Mouse (Mus musculus): Measurements from ENCODE around the gene Pfkl.
"Not testable (repeated sequence)": the region's sequence is repeated elsewhere in the genome, so short reads cannot be mapped to it uniquely, and the experiment has no call there.

Pfkl gene

DNA sequence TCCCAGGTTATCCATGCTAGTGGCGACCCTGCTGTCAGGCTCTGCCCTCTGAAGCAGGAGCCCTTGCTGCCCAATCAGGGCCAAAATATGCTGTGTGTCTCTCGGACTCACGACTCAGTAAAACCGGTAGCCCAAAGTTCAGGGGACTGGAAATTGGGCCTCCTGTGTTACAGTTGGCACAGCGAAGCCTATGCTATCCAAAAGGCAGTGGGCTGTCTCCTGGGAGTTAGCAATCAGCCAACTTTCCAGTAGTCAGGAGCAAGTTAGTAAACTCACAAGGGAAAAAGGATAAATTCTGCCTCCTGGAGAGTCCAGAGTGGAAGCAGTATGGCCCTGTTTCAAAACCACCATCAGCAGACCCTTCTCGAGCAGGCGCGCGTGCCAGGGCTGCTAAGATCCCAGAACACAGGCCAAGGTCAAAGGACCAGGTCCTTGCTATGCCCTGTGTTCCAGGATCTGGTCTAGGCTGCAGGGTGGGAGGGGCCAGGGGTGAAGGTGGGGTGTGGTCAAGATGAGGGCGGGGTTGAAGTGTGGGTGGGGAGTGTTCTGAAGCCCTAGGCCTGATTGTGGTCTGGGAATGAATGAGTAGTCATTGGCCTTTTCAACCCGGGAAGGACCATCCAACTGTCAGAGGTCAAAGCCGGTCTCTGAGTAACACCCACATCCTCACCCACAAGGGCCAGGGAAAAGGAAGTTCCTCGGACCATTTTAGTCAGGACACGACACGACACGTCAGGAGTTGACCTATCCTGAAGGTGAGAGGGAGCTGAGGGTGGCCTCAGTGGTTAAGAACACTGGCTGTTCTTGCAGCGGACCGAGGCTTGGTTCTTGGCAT is 3.0 kb upstream of the Pfkl start:
- no peak for DNase-seq (ENCODE audit: low spot score in 2 of 2)

DNA sequence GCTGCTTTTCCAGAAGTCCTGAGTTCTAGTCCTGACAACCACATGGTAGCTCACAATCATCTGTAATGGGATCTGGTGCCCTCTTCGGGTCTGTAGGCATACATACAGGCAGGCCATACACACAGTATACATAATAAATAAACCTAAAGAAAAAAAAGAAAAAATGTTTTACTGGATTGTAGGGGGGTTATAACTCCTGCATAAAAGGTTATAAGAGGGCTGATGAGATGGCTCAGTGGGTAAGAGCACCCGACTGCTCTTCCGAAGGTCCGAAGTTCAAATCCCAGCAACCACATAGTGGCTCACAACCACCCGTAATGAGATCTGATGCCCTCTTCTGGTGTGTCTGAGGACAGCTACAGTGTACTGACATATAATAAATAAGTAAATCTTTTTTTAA is 1.2 kb upstream of the Pfkl start:
- DNase-seq (ENCODE audit: low spot score in 2 of 2), result not testable (repeated sequence)

DNA sequence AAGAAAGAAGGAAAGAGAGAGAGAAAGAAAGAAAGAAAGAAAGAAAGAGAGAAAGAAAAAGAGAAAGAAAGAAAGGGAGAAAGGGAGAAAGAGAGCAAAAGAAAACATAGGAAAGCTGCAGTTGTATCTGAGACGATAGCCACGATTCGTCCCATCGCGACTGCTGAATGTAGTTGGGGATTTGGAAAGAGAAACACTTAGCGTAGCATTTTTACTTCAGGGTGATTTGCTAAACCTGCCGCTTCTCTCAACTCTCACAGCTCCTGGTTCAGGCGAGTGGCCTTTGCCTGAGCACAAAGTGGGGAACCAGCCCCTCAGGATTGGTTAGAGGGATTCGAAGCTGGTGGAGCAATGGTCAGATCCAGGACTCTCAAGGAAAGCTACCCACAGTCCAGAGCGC is 452 bp upstream of the Pfkl start:
- no peak for DNase-seq (ENCODE audit: low spot score in 2 of 2)

DNA sequence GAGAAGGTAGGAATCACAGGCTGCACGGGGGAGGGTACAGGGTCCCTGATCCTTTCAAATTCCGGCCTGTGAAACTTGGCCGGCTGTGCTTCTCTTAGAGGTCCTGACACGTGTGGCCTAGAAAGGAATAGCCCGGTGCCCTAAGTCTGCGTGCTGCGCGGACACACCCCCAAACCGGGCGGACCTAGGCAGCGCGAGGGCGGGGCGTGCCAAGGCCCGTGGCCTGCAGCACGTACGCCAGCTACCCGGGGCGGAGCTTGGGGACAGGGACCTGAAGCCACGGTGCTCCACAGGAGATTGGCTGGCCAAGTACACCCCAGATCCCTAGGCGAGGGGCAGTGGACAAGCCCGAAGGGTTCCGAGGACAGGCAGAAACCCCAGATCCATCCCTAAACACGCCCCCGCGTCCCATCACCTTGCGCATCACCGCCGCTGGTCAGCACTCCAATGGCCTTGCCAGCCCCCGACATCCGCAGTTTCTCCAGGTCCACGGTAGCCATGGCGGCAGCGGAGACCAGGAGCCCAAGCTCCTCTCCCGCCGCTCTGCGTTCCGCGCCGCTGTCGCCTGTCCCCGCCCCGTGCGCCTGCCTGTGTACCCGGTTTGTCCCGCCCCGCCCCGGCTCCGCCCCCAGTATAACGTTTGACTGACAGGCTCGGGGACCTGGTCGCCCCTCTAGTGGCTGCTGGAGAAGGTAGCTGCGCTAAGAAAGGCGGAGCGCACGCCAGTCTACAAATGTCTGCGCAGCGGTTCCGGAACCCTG is 519 bp downstream of the Pfkl start:
- DNase-seq (ENCODE audit: low spot score in 2 of 2), result peak; percentile 94 to 97

DNA sequence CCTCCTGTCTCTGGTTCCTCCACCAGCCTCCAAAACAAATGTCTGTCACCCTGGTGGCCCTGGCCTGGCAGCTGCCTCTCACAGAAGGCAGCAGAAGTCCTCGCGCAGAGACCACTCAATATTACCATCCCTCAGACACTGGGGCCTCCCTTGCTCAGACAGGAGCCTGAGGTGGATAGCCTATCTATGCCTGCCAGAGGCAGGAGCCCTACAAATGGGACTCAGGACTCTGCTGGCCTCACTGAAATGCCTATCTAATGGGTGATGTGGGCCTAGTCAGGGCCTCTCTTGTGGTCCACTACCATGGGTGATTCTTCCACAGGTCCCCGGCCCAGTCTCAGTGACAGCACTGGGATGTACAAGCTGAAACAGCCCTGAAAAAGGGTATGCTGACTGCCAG is 1.7 kb downstream of the Pfkl start:
- no peak for DNase-seq (ENCODE audit: low spot score in 2 of 2)

DNA sequence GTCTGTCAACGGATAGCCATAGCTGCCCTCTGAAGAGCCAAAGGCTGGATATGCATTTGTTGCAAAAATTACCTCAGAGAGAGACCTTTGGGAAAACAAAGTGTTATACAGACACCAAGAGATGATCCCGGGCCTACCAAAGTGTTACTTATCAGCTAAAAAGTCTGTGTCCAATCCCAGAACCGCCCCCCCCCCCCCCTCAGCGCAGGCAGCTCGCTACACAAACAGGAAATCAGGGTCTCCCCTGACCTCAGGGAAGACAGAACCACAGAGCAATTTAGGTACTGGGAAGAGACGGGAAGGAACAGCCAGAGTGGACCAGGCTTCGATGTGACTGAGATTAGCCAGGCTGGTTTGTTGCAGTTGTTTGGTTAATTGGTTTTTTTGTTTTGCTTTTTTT is 2.7 kb downstream of the Pfkl start:
- no peak for DNase-seq (ENCODE audit: low spot score in 2 of 2)

DNA sequence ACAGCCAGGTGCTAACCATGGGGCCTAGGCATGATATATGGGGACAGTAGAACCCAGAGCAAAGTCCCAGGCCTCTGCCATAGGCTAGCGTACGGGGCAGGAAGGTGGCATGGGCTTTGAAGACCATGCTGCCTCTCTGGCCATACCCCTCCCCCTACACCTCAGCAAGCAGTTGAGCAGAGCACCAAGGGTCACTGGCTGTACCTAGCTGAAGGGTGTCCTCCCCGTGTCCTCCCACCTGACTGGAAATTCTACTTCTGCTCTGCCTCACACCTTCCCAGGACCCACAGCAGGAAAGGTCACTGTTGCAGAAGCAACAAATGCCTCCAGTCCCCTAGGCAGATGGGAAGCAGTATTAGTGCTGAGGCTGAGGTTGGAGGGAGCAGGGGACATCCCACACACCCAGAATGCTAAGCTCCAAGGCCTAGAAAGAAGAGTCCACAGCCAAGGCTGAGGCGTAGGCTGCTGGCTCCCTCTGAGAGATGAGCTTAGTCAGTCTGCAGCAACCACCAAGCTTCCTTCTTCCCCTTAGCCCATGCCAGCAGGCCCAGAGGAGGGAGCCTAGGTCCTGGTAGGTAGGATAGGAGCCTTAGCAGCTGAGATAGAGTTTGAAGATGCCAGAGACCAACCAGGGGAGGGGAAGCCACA is 4.0 kb downstream of the Pfkl start:
- no peak for DNase-seq (ENCODE audit: low spot score in 2 of 2)

DNA sequence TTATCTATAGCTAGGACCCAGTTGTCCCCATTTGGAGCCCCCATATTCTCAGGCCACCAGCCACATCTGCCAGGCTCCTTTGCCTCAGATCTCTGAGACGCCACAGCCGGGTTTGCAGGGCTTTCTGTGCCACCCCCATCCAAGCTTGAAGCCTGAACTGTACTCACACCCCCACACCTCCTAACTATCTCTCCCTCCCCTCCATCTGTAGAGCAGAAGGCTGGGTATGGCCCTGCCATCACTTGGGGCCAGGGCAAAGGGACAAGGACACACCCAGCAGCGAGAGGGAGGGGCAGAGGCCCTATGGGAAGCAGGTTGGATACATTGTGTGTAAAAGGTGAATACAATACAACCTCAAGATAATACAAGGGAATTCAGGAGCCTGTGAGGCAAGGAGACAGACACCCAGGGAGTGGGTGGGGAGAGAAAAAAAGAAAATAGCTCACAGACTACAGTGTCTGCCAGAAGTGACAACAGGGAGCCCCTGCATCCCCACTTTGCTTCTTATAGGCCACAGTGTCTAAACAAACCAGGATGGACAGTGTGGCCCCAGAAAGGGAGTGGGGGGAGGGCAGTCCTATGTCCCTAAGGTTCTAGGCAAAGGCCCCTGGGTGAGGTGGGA is 5.3 kb downstream of the Pfkl start:
- no peak for DNase-seq (ENCODE audit: low spot score in 2 of 2)

DNA sequence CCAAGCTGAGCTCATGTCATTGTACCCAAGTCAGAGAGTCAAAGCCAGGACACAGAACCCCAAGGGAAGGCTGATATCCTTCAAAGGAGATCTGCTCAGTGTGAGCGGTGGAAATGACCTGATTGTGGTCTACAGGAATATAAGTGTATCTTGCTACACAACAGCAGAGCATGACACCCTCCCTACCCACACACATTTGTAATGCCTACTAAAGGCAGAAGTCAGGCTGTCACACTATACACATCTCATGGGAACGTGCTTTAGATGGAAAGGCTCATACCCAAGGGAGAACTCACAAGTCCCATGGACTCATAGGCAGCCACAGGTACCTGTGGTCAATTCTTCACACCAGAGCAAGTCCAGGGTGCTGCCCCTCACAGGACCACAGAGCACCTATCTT is 7.6 kb downstream of the Pfkl start:
- DNase-seq (ENCODE audit: low spot score in 2 of 2), result no peak

DNA sequence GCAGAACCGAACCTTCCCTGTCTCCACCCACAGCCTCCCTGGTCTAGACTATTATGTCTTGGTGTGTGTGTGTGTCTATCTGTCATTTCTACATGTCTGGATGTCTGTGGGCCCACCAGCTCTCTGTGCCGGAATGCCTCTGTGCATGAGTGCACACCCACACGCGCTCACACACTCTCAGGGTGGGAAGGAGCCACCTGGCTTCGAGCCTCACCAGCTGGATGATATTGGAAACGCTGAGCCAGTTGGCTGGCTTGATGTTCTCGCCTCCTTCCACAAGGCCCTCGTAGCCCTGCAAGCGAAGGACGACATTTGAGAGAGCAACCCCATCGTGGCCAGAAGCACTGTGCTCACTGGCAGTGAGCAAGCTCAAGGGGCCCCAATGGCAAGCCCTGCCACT is 8.1 kb downstream of the Pfkl start:
- DNase-seq (ENCODE audit: low spot score in 2 of 2), result no peak

DNA sequence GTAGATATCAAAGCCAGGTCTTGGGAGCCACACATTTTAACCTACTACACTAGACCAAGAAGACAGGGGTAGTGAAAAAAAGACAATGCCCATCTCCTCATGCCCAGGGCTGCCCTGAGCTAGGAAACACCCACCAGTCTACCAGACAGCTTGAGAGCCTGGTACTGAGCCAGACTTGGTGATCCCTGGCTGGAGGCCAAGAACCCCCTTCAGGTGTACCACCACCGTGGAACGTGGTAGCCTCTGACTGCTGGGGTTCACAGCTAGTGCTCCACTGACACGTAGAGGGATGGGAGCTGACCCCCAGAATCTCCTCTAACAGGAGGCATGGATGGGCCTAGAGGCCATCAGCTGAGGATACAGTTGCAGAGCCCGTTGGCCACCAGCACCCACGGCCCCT is 9.7 kb downstream of the Pfkl start:
- no peak for DNase-seq (ENCODE audit: low spot score in 2 of 2)

DNA sequence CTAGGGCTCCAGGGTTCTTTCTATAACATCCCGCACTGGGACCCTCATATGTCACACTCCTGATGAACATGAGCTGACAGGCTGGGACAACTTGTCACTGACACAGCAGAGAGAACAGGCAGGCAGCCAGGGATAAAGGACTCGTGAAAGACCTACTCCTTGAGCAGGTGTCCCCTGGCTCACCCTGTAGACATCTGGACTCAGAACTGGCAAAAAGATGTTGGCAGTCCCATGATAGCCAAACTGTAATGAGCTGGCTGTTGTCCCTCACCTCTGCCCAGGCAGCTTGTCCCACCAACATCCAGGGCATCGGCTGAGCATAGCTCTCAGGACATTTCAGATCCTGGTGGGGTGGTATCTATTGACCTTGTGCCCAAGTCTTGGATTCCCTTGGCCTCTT is 14.2 kb downstream of the Pfkl start:
- no peak for DNase-seq (ENCODE audit: low spot score in 2 of 2)

DNA sequence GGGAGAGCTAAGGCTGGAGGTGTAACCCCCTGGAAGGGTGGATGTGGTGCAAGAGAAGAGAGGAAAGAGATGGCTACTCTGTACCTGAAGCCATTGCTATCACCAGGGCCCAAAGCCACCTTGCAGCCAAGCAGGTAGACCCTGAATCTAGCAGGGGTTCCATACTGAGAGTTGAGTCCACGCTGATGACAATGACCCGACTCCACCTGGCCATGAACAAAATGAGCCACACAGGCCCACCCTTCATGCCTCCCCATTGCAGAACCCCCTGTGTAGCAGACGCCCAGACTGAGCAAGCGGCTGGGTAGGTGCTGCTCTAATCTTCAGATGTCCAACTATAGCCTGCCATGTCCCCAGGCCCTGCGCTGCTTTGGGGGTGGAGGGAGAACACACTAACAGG is 24.1 kb downstream of the Pfkl start:
- DNase-seq (ENCODE audit: low spot score in 2 of 2), result no peak

DNA sequence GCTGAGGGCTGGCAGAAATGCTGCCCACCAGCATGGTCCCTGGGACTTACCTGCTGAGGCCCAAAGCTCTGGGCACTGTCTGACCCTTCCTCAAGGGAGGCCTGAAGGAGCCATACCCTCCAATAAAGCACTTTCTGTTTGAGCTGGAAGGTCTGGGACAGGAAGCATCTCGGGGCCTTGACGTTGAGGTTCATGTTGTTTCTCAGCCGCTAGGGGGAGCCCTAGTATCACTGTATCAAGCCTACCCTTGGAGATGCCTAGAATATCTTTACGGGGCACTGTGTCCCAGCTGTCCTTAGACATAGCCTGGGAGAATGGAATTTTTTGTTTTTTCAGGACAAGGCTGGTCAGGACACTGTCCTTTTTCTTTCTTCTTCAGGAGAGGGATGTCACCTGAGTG is 25.2 kb downstream of the Pfkl start:
- DNase-seq (ENCODE audit: low spot score in 2 of 2), result peak; percentile 27 to 78

DNA sequence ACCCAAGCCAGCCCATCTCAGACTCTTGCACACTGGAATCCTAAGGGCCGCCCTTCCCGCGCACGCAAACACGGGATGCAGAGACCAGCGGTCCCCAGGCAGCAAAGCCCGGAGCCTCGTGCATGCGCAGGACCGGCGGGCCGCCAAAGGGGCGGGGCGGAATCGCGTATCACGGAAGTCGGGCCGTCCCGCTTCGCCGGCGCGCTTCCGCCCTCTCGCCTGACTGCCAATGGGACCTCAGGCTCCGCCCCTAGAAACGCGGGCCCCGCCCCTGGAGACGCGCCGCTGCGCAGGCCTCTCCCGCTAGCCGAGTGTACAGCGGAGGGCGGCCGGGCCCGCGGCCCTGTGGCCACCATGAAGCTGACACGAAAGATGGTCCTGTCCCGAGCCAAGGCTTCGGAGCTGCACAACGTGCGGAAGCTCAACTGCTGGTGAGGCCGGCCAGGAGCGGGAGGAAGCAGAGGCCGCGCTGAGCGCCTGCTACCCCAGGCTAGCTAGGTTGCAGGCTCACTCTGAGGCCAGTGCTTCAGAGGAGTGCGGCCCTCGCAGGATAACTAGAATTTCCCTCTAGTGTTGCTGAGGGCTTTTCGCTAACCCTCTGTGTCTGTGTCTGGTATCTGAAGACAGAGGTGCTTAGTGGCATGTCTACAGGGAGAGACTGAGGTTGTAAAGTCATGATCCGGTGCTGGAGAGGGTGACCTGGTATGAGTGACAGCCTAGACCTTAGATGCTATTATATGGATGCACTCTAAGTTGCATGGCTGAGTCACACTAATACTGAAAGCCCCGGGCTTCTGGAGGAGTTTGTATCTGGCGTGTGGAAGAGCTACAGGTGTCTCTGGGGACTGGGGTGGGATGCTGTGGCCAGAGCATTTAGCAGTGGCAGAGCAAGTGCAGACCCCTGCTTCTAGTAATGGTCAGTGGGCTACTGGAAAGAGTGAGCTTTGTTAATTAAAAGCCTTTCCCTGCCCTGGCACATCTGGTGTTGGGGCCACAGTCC is 31.2 kb downstream of the Pfkl start, which contains the start of gene 1810043G02Rik:
Gene 1810043G02Rik, plus strand, starts transcription at position 174 of the 1,000 bp plus-strand sequence.
- peak; percentile 97 to 99 for DNase-seq (ENCODE audit: low spot score in 2 of 2)

DNA sequence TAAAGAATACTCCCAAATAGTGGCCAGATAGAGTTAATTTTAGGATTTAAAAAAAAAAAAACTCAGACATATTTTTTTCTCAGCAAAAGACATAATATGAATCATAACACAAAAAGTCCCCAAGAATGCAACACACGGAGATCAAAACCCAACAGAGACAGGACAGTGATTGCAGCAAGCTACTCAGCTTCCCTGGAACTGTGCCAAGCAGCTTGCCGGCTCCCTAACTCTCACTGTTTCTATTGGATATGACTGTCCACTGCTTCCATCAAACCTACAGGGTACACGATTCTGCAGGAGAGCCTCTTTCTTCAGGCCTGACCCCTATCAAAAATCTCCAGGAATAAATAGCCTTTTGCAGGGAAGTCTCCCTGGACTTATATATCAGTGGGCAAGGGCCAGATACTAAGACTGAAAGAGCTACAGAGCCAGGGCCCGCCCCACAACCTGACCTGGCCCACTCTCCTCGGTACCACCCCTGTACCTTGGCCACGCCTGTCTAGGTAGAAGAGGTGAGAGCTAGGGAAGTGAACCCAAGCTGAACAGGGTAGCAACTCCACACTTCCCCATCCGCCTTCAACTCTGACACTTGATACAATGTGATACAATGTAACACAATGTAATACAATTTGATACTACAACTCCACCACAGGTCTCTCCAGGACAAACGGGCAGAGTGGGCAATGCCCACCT is 33.3 kb downstream of the Pfkl start:
- no peak for DNase-seq (ENCODE audit: low spot score in 2 of 2)

DNA sequence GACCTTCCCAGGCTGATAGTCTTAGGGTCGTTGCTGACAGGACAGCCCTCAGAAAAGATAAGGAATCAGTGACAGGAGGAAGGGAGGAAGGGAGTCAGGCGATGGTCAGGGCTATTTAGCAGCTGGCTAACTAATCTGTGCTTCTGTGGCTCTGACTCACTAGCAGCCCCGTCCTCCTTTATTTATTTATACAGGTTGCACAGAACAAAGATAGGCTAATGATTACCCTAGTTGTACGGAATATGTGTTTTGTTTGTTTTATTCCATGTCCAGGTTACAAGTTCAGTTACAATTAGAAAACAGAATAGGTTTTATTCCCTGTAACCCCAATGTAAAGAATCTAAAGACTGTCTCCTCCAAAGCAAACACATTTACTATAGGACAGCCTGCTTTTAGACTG is 34.2 kb downstream of the Pfkl start:
- no peak for DNase-seq (ENCODE audit: low spot score in 2 of 2)

DNA sequence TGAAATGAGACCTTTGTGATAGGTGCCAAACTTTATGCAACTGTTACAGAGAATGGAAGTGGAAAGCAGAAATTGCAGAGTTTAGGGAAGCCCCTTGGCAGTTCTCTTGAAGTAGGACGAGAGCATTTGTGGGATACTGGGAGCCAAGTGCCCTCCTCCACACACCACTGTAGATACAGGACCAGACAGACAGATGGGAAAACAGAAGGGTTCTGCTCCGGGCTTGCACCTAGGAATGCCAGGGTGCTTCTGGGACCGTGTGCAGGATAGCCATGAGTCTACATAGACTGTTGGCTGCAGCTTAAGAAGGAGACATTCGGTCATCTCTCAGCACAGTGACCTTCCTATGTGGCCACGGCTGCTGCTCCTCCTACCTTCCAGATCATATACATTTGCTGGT is 35.1 kb downstream of the Pfkl start:
- no peak for DNase-seq (ENCODE audit: low spot score in 2 of 2)

DNA sequence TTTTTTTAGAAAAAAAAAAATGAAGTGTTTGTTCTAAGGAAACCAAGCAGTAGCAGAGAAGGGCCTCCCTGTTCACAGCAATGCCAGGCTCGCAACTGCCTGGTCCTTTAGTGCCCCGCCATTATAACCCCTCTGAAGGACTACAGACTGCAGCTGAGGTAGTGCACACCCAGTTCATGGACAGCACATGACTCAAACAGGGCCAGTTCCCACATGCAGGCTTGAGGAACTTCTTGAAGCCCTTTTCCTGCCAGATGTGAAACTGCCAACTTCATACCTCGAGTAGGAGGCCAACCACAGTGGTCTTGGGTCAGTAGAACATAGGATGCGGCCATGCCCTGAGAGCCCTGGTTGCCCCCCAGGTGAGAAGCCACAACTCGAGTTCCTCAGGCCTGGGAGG is 35.6 kb downstream of the Pfkl start:
- DNase-seq (ENCODE audit: low spot score in 2 of 2), result no peak

Measured in thymus, postnatal 10 days (tissue).